Mouse (Mus musculus): ENCODE measurements at regions not wholly inside any gene's neighbourhood (a gene's known extent, or its start where the extent isn't known, plus 50 kb on each side); places are given as distances from the start of the nearest gene placed in this dataset.

DNA sequence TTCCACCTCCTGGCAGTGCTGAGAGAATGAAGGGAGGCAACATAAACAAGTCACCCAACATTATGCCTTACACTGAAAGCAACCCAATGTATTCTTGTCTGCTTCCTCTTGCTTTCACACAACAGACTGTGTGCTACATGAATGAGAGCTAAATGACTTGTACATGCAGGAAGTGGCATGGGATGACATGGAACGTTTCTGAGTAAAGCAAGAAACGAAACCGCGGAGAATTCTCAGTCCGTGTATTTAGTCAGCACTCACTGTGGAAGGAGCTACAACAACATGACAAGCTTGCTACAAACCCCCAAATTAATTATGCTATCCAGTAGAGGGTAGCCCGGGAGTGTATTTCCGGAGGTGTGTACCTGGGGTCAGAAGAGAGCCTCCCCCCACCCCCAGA lies 349.4 kb upstream of the Fam92a start:
- no peak for DNase-seq

- no peak for DNase-seq
Measured at GRCm38 (mm10) chr4:12516497-12516896, 344.7 kb upstream of the Fam92a start.

DNA sequence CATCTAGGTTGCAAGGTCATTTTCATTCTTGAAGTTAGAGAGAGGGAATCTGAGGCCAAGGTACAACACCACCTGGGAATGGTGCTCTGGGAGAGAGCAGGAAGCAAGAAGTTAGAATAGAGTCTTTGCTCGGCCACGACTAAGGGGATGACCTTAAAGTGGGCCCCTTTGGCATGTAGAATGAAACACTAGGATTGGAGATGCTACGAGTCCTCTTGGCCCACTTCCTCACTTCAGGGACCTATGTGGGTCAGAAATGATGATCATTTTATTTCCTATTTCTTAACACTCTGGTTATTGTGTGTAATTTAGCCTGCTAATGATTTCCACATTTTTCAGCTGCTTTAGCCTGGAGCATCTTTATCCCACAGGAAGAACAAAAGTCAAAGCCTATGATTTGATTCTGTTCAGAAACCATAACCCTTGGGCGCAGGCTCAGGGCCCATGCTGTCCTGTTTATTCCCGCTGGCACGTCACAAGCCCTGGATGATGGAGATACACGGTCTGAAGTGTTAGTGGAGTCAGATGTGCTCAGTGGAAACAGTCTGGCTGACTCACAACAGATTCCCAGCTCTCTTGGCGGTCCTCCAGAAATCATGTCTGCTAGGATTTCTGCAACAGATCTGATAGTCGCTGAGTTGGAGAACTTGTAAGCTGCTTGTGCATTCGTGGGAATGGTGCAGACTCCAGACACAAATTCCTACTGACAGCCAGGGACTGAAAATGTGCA lies 340.0 kb upstream of the Fam92a start:
- peak; percentile 33 for DNase-seq

DNA sequence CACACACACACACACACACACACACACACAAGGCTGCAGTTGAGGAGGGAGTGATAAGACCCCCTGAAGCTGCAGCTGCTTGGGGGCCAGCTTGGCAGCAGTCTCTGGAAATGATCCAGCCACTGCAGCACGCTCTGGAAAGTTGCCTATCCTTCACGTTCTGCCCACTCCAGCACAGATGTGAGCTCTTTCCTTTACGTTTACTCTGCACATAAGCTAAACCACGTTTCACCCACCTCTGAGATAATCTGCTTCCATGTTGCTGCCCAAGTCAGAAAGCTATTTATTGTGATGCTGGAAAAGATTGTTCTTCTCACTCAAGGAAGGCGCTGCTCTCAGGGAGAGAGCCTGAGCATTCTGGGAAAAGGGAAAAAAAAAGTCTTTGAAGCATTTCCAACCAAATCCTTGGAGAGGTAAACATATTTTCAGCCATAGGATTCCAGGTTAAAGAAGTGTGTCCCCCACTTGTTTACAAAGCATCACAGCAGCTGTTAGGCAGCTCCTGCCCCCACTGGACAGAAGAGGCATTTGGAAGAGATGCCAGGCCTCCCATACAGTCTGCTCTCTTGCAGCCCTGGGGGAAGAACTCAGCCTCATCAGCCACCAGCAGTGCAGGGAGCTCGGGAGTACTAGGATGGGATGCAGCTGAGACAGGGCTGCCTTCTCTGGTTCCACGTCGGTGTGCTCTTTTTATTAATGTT lies 335.2 kb upstream of the Fam92a start:
- no peak for DNase-seq

GRCm38 (mm10) chr4:12501086-12501485 lies 329.3 kb upstream of the Fam92a start:
- DNase-seq = no peak

- DNase-seq = no peak
Measured at GRCm38 (mm10) chr4:12498426-12498825, 326.6 kb upstream of the Fam92a start.

DNA sequence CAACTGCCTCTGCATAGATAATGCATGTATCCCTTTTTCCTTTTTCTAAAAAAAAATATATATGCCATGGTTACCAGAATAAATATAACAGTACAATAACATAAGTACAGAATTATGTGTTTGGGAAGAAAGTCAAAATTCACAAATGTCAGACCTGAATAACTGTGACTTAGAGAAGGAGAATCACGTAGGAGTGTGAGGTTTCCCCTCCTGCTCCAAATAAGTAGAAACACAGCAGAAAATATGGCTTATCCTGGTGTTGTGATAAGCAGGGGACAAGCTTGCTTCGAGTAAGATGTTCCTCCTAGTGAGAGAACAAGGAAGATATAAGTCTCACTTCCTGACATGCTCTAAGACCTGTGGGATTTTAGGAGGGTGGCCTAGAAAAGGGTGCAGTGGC lies 320.7 kb upstream of the Fam92a start:
- no peak for DNase-seq

DNA sequence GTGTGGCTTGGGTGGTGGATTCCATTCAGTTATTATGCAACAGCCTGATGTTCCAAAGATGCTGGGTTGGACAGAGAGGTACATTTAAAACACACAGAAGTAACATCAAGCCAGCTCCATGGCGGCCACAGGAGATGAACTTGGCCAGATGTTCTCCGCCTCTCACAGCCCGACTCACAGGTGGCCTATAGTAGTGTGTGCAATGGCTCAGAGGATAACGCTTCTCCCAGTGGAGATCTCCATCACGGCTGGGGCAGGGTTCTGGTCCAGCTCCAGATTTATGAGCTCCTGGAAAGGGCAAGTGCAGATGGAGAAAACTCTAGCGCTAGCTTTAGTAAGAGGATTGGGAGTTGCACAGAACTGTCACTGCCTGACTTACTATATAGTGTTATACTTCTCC lies 319.5 kb upstream of the Fam92a start:
- no peak for DNase-seq

DNA sequence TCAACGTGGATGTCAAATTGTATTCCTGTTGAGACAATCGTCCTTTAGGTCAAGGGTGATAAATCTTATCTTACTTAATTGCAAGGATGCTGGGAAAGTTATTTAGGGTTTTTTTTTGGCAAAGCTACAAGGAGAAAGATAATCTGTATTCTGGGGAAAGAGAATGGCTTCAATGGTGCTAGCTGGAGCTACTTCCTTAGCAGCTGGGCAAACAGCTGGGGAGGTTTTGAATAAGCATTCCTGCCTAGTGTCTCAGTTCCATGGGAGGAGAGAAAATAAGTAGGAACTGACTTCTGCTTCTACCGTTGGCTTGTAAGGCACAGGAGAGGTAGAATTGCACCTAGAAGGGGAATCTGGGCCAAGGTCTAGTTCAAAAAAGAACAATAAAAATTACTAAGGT lies 318.3 kb upstream of the Fam92a start:
- DNase-seq = no peak

DNA sequence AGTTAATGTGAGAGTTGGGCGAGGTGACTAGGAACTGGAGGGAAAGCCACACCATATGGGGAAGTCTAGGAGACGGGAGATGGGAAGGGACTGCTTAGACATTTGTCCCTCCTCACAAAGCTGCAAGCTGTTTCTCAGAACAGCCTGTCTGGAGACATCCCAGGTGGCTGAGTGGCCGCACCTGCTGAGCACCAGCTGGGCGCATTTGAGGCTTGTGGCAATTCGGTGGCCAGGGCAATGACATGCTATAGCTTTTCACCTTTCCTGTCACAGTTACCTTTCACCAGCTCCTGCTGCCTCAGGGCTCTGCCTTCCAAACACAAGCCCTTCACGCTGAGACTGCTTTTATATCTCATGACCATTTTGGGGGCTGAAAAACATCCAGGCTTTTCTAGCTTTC lies 317.5 kb upstream of the Fam92a start:
- peak; percentile 90 for DNase-seq

- DNase-seq = no peak
Measured at GRCm38 (mm10) chr4:12481481-12481880, 309.7 kb upstream of the Fam92a start.

- no peak for DNase-seq
Measured at GRCm38 (mm10) chr4:12476717-12477116, 304.9 kb upstream of the Fam92a start.

DNA sequence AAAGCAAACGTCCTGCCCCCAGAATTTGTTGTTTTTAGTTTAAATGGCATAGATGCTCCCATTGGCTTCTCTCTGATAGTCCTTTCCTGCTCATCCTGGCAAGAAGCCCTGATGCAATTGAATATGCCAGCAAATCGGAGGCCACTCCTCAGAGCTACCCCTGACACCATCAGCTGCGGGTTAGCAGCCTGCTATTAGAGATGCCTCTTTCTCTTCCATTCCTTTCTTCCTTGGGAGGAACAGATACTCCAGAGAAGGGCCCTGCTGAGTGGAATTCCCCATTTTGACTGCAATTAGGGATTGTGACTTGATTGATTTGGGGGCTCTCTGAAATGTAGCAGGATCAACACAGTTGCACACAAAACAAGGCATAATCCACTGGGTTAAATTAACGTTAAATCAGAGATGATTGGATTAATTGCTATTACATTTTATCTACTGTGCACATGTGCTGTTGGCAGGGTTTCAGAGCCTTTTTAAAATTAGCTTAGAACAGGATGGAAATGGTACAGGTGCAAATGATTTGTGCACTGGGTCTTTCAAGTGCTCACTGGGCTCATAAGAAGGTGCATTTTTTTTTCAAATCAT lies 303.3 kb upstream of the Fam92a start:
- DNase-seq = no peak

DNA sequence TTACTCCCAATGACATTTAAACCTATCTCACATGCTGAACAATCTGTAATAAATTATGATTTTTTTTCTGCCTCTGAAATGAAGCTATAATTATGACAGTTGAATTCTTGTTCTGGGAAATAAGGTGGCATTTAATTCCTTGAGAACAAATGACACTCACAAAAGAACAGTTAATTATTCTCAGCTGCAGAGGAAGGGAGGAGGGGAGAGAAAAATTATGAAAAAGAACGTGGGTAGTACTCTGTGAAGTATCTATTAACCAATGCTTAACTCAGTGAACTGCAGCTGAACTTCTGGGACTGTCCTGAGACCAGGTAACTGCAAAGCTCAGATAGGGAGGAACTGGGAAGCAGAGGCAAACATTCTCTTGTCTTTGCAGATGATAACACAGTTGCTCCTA lies 302.6 kb upstream of the Fam92a start:
- no peak for DNase-seq

GRCm38 (mm10) chr4:12461701-12462100 lies 289.9 kb upstream of the Fam92a start:
- DNase-seq = no peak

DNA sequence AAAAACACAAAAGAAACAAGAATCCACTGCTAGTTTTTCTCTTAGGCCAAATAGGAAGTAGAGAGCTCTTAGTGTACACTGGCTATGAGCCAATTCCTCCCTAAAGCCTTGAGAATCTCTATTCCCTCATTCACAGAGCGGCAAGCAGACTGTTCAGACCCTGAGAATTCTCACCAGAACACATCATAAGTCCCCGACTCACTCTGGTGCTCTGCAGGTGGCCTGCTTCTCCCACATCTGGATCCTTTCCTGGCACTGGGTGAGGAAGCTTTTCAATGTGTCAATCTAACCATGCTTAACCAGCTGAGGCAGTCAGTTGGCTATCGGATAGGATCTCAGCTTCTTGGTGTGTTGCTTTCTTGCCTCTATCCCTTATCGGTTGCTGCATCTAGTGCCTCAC lies 289.4 kb upstream of the Fam92a start:
- DNase-seq = no peak

DNA sequence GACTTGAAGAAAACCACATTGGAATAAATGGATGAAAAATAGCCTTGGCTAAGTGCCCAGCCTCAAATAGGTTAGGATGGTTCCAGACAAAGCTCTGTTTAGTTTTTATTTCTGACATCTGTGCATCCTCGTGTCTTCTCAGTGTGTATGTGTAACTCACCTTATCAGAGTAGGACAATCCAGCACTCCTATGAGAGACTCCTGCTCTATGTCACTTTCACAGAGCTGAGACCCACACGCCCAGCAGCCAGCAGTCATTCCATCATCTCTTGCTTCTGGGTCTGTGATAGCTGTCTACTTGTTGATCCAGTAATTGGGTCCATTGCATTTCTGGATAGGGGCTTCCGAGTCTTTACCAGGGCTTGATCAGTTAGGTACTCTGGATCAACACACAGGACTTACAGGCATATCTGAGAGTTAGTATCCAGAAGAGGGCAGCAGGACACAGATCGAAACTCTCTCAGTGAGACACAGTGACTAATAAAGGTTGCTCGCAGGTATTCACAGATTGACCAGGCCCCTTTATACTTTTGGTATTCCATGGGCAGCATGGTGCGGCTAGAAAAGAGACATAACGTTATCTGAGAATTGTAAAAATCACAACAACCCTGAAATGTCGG lies 286.3 kb upstream of the Fam92a start:
- DNase-seq = no peak

GRCm38 (mm10) chr4:12452086-12452485 lies 280.3 kb upstream of the Fam92a start:
- no peak for DNase-seq

DNA sequence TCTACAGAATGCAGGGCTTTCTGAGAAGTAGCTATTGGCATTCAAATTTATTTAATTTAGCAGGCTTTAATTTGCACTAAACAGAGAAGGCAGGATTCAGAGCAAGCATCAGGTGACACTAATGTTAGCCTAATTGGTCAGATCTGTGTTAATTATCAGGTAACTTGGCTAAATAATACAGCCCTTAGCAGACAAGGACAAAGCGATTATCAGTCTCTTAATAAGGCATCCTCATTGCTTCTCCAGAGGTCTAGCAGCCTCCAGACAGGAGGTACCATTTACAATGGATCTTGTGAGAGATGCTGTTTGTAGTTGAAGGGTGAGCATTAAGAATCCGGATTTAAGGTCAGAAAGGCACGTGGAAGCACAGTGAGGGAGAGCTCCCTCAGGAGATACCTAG lies 253.7 kb upstream of the Fam92a start:
- DNase-seq = no peak

DNA sequence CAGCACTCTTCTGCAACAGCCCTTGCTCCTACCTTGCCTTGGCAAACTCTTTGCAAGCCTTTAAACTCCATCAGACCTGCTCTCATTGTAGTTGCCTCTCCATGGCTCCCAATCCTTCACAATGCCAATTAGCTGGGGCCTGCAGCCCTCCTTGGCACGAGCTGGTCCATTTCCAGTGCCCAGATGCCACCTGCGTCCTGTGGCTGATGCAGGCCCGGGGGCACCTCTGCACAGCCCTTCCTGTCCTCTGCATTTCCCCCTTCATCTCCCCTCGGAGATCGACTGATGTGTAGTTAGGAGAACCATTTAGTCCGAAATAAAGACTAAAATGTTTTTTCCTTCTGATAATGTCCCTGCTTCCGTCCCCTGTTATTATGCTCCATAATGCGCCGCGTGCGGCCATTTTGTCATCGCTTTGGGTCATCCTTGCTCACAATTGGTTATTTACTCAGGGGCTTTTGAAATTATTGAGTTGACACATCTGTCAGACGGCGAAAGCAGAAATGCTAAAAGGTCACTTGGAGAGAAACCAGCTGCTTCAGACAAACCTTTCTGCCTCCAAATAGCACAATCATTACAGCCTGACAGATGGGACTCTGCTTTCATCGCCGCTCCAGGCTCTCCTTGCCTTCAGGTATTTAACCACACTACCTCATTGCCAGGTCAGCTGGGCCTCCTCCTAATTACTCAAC lies 250.0 kb upstream of the Fam92a start:
- DNase-seq = no peak

- DNase-seq = no peak
Measured at GRCm38 (mm10) chr4:12418086-12418485, 246.3 kb upstream of the Fam92a start.

DNA sequence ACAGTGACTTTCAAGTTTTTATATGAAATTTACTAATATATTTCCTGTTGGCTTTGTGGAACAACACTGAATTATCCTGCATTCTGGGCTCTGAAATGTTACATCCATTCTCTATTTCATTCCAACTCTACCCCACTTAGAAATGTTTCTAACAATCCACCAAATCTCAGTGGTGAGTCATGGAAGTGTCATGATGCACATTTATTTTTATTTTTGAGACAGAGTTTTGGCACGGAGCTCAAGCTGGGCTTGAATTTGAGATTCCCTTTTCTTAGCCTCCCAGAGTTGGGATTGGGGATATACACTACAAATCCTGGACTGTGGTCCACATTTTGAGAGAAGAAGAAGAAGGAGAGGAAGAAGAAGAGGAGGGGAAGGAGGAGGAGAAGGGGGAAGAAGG lies 223.5 kb upstream of the Fam92a start:
- no peak for DNase-seq

Data from cerebellum, adult 9-11 months (tissue).